In the genomic region with DNA sequence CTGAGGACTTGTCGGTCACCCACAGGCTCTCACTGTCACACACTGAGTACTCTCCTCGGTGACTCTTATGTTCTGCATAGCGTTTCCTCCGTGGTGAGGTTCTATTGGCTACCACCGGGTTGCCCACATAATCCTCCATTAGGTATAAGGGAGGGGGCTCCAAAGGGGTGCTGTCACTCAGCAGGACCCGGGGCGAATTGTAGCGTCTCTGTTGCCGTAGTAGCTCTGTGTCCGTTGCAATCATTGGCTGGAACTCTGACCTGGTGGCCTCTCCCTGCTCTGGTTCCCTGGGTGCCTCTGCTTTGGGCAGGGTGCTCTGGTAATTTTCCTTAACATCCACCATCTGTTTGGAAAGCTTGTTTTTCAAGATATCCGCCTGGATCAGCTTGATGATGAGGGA, we compare ENCODE assay signal across 16 mouse cellular contexts.
"Had no signal": no experiment of that assay in that cellular context is flagged by ENCODE, and none has a peak within 500 bp of the region (broad histone marks: within the 10 kb centered on the region; RNA-seq: fewer than 3 reads in every experiment).

No protein-coding gene starts in this region.

- H3K27ac ChIP-seq: neural tube, embryonic 13.5 days; neural tube, embryonic 15.5 days; stomach, embryonic 15.5 days; stomach, postnatal 0 days had no signal

- H3K4me3 ChIP-seq: neural tube, embryonic 13.5 days; neural tube, embryonic 15.5 days; stomach, embryonic 15.5 days had no signal

- DNase-seq: retina, postnatal 1 day; right cerebral cortex, adult 18-20 months; right cerebral cortex, postnatal 14 days; right cerebral cortex, postnatal 25 days; right cerebral cortex, postnatal 4 days; spleen, adult 18-20 months; thymus, adult 18-20 months; thymus, adult 2 months; thymus, postnatal 14 days; thymus, postnatal 25 days; thymus, postnatal 36 days; thymus, postnatal 4 days had no signal
